Mouse (Mus musculus) E14TG2a.4 (cell line): ENCODE measurements around the gene Shld1.

Experiments
- CTCF ChIP-seq: conservative IDR thresholded peaks from 2 replicates; pipeline ENCODE4 v1.5.1; 2014; ENCODE audit warnings: low read length
- NANOG ChIP-seq: IDR thresholded peaks from 2 replicates; pipeline ENCODE4 v1.6.1; 2014; ENCODE audit warnings: borderline replicate concordance, low read length, mixed read lengths
- POU5F1 ChIP-seq: IDR thresholded peaks from 2 replicates; pipeline ENCODE4 v1.6.1; 2014; ENCODE audit warnings: low read length, borderline replicate concordance

DNA sequence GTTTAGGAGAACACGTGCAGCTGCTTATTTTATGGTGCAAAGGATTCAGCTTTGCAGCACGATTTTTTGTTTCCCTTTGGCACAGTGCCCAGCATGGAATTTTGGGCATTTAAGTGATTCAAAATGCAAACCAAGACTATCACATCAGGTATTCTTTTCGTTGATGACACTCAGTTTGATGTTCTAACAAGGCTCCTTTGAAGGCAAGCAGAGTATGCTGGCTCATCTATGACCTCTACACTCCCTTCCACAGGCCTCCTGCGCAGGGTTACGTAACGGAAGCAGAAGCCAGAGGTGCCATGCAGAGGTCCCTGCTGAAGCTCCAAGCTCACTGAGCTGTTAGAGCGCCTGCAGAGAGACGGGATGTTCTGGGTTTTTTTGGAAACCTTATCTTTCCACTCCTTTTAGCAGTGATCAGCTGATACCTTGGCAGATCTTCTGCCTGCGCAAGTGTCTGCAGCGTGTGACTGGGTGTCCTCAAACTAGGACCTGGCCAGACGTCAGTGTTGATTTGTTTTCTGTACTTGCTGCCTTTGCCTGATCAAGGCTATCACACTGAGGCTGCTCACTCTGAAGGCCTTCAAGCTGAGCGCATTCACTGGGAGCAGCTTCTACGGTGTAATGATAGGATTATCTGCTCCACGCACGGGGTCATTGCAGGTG, 3.0 kb downstream of the Shld1 start:
- TF ChIP-seq CTCF (no peak), NANOG (no peak), POU5F1 (no peak)
